Mouse (Mus musculus) C2C12 (cell line): ENCODE results near the gene Hps4.

Source experiments
- CEBPB ChIP-seq: IDR thresholded peaks from one replicate; pipeline ENCODE4 v1.6.1; 2011; ENCODE audit warnings: low read depth, mild to moderate bottlenecking, control low read depth, moderate library complexity
- CTCF ChIP-seq: IDR thresholded peaks from one replicate; pipeline ENCODE4 v1.5.1; 2011; ENCODE audit not compliant: control insufficient read depth, insufficient read depth, insufficient read length
- FOSL1 ChIP-seq: IDR thresholded peaks from one replicate; pipeline ENCODE4 v1.8.0; 2011; ENCODE audit warnings: mild to moderate bottlenecking, low read length; ENCODE audit not compliant: poor library complexity, insufficient read depth, severe bottlenecking
- MYOD1 ChIP-seq: IDR thresholded peaks from one replicate; pipeline ENCODE4 v1.6.1; 2011; ENCODE audit warnings: low read depth; ENCODE audit not compliant: control insufficient read depth, insufficient read length
- MYOG ChIP-seq: IDR thresholded peaks from one replicate; pipeline ENCODE4 v1.6.1; 2011; ENCODE audit not compliant: control insufficient read depth, insufficient read length; ENCODE audit errors: extremely low read depth
- USF1 ChIP-seq: IDR thresholded peaks from one replicate; pipeline ENCODE4 v1.6.1; 2011; ENCODE audit warnings: low read depth, mild to moderate bottlenecking, control low read depth, moderate library complexity

DNA sequence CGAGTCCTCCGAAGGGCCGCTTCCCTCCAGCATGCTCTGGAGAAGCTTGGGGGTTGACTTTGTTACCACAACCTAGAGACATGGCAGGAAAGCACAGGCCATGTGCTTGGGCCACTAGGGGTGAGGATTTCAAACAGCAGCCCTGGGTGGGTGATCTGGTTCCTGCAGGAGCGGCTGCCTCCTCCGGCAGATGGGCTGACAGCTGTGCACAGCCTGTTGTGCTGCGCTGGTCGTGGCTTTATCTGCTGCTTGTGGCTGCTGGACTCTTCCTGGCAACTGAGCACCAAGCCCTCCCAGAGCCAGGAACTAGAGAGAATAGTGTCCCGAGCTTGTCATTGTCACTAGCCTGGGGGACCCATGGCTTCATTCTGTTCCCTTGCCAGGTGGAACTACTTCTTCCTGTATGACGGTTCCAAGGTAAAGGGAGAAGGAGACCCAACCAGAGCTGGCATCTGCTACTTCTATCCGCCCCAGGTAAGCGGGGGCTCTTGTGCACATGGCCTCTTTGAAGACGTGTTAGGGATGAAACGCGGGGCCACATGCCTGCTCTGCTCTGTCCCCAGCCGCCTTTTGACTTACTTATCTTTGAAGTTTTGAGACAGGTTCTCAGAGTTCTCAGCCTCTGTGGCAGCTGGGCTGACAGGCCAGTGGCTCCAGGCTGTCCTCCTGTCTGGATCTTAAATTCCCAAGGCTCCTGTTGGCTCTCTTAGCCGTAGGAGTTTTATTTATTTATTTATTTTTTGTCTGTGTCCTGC lies 3.5 kb downstream of the Hps4 start:
- TF ChIP-seq CTCF: no peak
- no peak for TF ChIP-seq MYOD1
- no peak for TF ChIP-seq MYOG
- no peak for TF ChIP-seq FOSL1
- TF ChIP-seq USF1: no peak
- no peak for TF ChIP-seq CEBPB
